Mouse (Mus musculus): ENCODE measurements at regions not wholly inside any gene's neighbourhood (a gene's known extent, or its start where the extent isn't known, plus 50 kb on each side); places are given as distances from the start of the nearest gene placed in this dataset.

GRCm38 (mm10) chr1:35826575-35827114, 241.6 kb upstream of the Hs6st1 start:
- Histone ChIP-seq H3K9ac (ENCODE audit: low read depth, low read length) (no peak overlapping the region), H3K27me3 (ENCODE audit: control insufficient read depth, insufficient read depth, low read length) (no peaks in the 10 kb centered on the region), H3K4me1 (ENCODE audit: control insufficient read depth, insufficient read depth, low read length) (peaks cover 4% of the 10 kb centered on the region; the same call in 1 of the 2 replicates), H3K9me3 (ENCODE audit: control insufficient read depth, low read length) (no peaks in the 10 kb centered on the region), H3K4me2 (replicated peaks; ENCODE audit: low read depth, low read length) (no peak overlapping the region), H3K36me3 (ENCODE audit: control insufficient read depth, insufficient read depth, low read length) (no peaks in the 10 kb centered on the region), H3K27ac (ENCODE audit: low read depth, low read length) (no peak overlapping the region), H3K4me3 (ENCODE audit: low read length) (no peak overlapping the region)
- 71% methylated on average over 7 of the region's 7 CpGs for WGBS
- ATAC-seq (ENCODE audit: low FRiP score, low TSS enrichment): no peak

- H3K4me2 ChIP-seq (replicated peaks; ENCODE audit: low read depth, low read length): no peak overlapping the region
- 72% methylated on average over 3 of the region's 3 CpGs for WGBS
- no peak overlapping the region for H3K4me3 ChIP-seq (ENCODE audit: low read length)
- H3K9me3 ChIP-seq (ENCODE audit: control insufficient read depth, low read length): no peaks in the 10 kb centered on the region
- H3K36me3 ChIP-seq (ENCODE audit: control insufficient read depth, insufficient read depth, low read length): no peaks in the 10 kb centered on the region
- H3K27ac ChIP-seq (ENCODE audit: low read depth, low read length): no peak overlapping the region
- H3K4me1 ChIP-seq (ENCODE audit: control insufficient read depth, insufficient read depth, low read length): peaks cover 4% of the 10 kb centered on the region; the same call in 1 of the 2 replicates
- H3K27me3 ChIP-seq (ENCODE audit: control insufficient read depth, insufficient read depth, low read length): no peaks in the 10 kb centered on the region
- H3K9ac ChIP-seq (ENCODE audit: low read depth, low read length): no peak overlapping the region
- ATAC-seq (ENCODE audit: low FRiP score, low TSS enrichment): 0 out of 2 replicates have a peak, but pooled peaks have one; percentile 10
Observed at GRCm38 (mm10) chr1:35827471-35827870, 240.7 kb upstream of the Hs6st1 start.

DNA sequence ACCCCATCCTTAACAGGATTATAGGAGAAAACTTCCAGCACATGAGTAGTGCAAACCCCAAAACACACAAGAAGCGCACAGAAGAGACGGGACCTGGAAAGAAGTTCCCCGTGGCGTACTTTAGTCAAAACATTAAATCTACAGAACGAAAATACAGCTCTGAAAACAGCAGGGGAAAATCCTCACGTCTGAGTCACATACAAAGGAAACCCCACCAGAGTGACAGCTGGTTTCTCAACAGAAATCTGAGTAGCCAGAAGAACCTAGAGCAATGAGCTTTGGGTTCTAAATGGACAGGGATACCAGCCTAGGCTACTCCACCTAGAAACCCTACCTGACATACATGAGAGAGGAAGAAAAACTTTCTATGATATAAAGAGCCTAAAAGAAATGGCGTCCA, 234.0 kb upstream of the Hs6st1 start:
- WGBS: 89% methylated on average over 7 of the region's 7 CpGs
- H3K4me1 ChIP-seq (ENCODE audit: control insufficient read depth, insufficient read depth, low read length): no peaks in the 10 kb centered on the region
- ATAC-seq (ENCODE audit: low FRiP score, low TSS enrichment): no peak
- no peaks in the 10 kb centered on the region for H3K9me3 ChIP-seq (ENCODE audit: control insufficient read depth, low read length)
- no peak overlapping the region for H3K27ac ChIP-seq (ENCODE audit: low read depth, low read length)
- no peak overlapping the region for H3K4me3 ChIP-seq (ENCODE audit: low read length)
- no peaks in the 10 kb centered on the region for H3K27me3 ChIP-seq (ENCODE audit: control insufficient read depth, insufficient read depth, low read length)
- H3K36me3 ChIP-seq (ENCODE audit: control insufficient read depth, insufficient read depth, low read length): no peaks in the 10 kb centered on the region
- no peak overlapping the region for H3K4me2 ChIP-seq (replicated peaks; ENCODE audit: low read depth, low read length)
- no peak overlapping the region for H3K9ac ChIP-seq (ENCODE audit: low read depth, low read length)

GRCm38 (mm10) chr1:35836552-35836951, 231.6 kb upstream of the Hs6st1 start:
- Histone ChIP-seq H3K36me3 (ENCODE audit: control insufficient read depth, insufficient read depth, low read length) (no peaks in the 10 kb centered on the region), H3K9me3 (ENCODE audit: control insufficient read depth, low read length) (no peaks in the 10 kb centered on the region), H3K4me1 (ENCODE audit: control insufficient read depth, insufficient read depth, low read length) (no peaks in the 10 kb centered on the region), H3K4me3 (ENCODE audit: low read length) (no peak overlapping the region), H3K9ac (ENCODE audit: low read depth, low read length) (no peak overlapping the region), H3K4me2 (replicated peaks; ENCODE audit: low read depth, low read length) (no peak overlapping the region), H3K27me3 (ENCODE audit: control insufficient read depth, insufficient read depth, low read length) (no peaks in the 10 kb centered on the region), H3K27ac (ENCODE audit: low read depth, low read length) (no peak overlapping the region)
- 70% methylated on average over 5 of the region's 5 CpGs for WGBS
- no peak for ATAC-seq (ENCODE audit: low FRiP score, low TSS enrichment)

- H3K36me3 ChIP-seq (ENCODE audit: control insufficient read depth, insufficient read depth, low read length): no peaks in the 10 kb centered on the region
- H3K27ac ChIP-seq (ENCODE audit: low read depth, low read length): no peak overlapping the region
- no peak overlapping the region for H3K4me2 ChIP-seq (replicated peaks; ENCODE audit: low read depth, low read length)
- H3K9ac ChIP-seq (ENCODE audit: low read depth, low read length): no peak overlapping the region
- H3K9me3 ChIP-seq (ENCODE audit: control insufficient read depth, low read length): no peaks in the 10 kb centered on the region
- H3K27me3 ChIP-seq (ENCODE audit: control insufficient read depth, insufficient read depth, low read length): no peaks in the 10 kb centered on the region
- H3K4me3 ChIP-seq (ENCODE audit: low read length): no peak overlapping the region
- ATAC-seq (ENCODE audit: low FRiP score, low TSS enrichment): no peak
- WGBS: 83% methylated on average over 3 of the region's 3 CpGs
- H3K4me1 ChIP-seq (ENCODE audit: control insufficient read depth, insufficient read depth, low read length): no peaks in the 10 kb centered on the region
Observed at GRCm38 (mm10) chr1:35838625-35839024, 229.6 kb upstream of the Hs6st1 start.

GRCm38 (mm10) chr1:35839446-35839845, 228.8 kb upstream of the Hs6st1 start:
- no peak overlapping the region for H3K27ac ChIP-seq (ENCODE audit: low read depth, low read length)
- no peaks in the 10 kb centered on the region for H3K9me3 ChIP-seq (ENCODE audit: control insufficient read depth, low read length)
- H3K4me1 ChIP-seq (ENCODE audit: control insufficient read depth, insufficient read depth, low read length): no peaks in the 10 kb centered on the region
- H3K27me3 ChIP-seq (ENCODE audit: control insufficient read depth, insufficient read depth, low read length): no peaks in the 10 kb centered on the region
- WGBS: 74% methylated on average over 6 of the region's 6 CpGs
- H3K4me3 ChIP-seq (ENCODE audit: low read length): no peak overlapping the region
- H3K4me2 ChIP-seq (replicated peaks; ENCODE audit: low read depth, low read length): no peak overlapping the region
- no peak overlapping the region for H3K9ac ChIP-seq (ENCODE audit: low read depth, low read length)
- no peaks in the 10 kb centered on the region for H3K36me3 ChIP-seq (ENCODE audit: control insufficient read depth, insufficient read depth, low read length)
- ATAC-seq (ENCODE audit: low FRiP score, low TSS enrichment): no peak

- Histone ChIP-seq H3K4me2 (replicated peaks; ENCODE audit: low read depth, low read length) (no peak overlapping the region), H3K4me3 (ENCODE audit: low read length) (no peak overlapping the region), H3K36me3 (ENCODE audit: control insufficient read depth, insufficient read depth, low read length) (no peaks in the 10 kb centered on the region), H3K9ac (ENCODE audit: low read depth, low read length) (no peak overlapping the region), H3K9me3 (ENCODE audit: control insufficient read depth, low read length) (no peaks in the 10 kb centered on the region), H3K4me1 (ENCODE audit: control insufficient read depth, insufficient read depth, low read length) (no peaks in the 10 kb centered on the region), H3K27ac (ENCODE audit: low read depth, low read length) (no peak overlapping the region), H3K27me3 (ENCODE audit: control insufficient read depth, insufficient read depth, low read length) (no peaks in the 10 kb centered on the region)
- 81% methylated on average over 2 of the region's 2 CpGs for WGBS
- ATAC-seq (ENCODE audit: low FRiP score, low TSS enrichment): no peak
Observed at GRCm38 (mm10) chr1:35841626-35842025, 226.6 kb upstream of the Hs6st1 start.

- Histone ChIP-seq H3K4me3 (ENCODE audit: low read length) (no peak overlapping the region), H3K27me3 (ENCODE audit: control insufficient read depth, insufficient read depth, low read length) (no peaks in the 10 kb centered on the region), H3K36me3 (ENCODE audit: control insufficient read depth, insufficient read depth, low read length) (no peaks in the 10 kb centered on the region), H3K4me1 (ENCODE audit: control insufficient read depth, insufficient read depth, low read length) (no peaks in the 10 kb centered on the region), H3K9me3 (ENCODE audit: control insufficient read depth, low read length) (no peaks in the 10 kb centered on the region), H3K27ac (ENCODE audit: low read depth, low read length) (no peak overlapping the region), H3K9ac (ENCODE audit: low read depth, low read length) (no peak overlapping the region), H3K4me2 (replicated peaks; ENCODE audit: low read depth, low read length) (no peak overlapping the region)
- no peak for ATAC-seq (ENCODE audit: low FRiP score, low TSS enrichment)
- 86% methylated on average over 4 of the region's 4 CpGs for WGBS
Observed at GRCm38 (mm10) chr1:35842707-35843106, 225.5 kb upstream of the Hs6st1 start.

DNA sequence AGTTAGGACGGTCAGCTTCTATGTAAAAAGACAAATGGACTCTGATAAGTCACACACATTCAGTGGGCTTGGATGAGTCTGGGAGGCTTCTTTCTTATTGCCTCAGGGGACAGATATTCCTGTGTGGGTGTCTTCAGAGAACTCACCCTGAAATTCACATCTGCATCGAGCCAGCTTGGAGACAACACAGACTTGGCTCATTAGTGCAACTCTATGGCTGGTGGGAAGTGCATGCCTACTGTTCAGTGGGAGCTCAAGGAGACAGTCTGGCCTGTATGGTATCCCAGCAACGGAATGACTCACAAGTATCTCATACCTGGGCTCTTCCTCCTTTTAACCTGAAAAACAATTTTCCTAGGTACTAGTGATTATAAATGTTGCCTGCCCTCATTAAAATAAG, 224.6 kb upstream of the Hs6st1 start:
- H3K4me1 ChIP-seq (ENCODE audit: control insufficient read depth, insufficient read depth, low read length): no peaks in the 10 kb centered on the region
- ATAC-seq (ENCODE audit: low FRiP score, low TSS enrichment): no peak
- no peak overlapping the region for H3K4me3 ChIP-seq (ENCODE audit: low read length)
- H3K27ac ChIP-seq (ENCODE audit: low read depth, low read length): no peak overlapping the region
- no peak overlapping the region for H3K4me2 ChIP-seq (replicated peaks; ENCODE audit: low read depth, low read length)
- no peaks in the 10 kb centered on the region for H3K36me3 ChIP-seq (ENCODE audit: control insufficient read depth, insufficient read depth, low read length)
- no peaks in the 10 kb centered on the region for H3K9me3 ChIP-seq (ENCODE audit: control insufficient read depth, low read length)
- H3K27me3 ChIP-seq (ENCODE audit: control insufficient read depth, insufficient read depth, low read length): no peaks in the 10 kb centered on the region
- H3K9ac ChIP-seq (ENCODE audit: low read depth, low read length): no peak overlapping the region
- WGBS: 94% methylated on average over 3 of the region's 3 CpGs

Measured in kidney, embryonic 14.5 days (tissue).